Mouse (Mus musculus) hindbrain, embryonic 14.5 days (tissue): ENCODE data around the gene 6430571L13Rik. TPM values are rescaled to one million over a fixed set of nuclear protein-coding genes. Genes with fewer than 3 reads are reported as not detected.

Experiments used
- ATAC-seq: fragments of 200-750 bp; cut with Nextera tagmentation; 2 replicates; pipeline ENCODE4 v1.8.0; 2017; ENCODE audit warnings: moderate number of reproducible peaks, mild to moderate bottlenecking, moderate TSS enrichment, moderate library complexity; ENCODE audit not compliant: low FRiP score
- DNase-seq: peaks from one replicate; pipeline ENCODE4 v3.0.0-alpha.2; 2015; ENCODE audit warnings: low spot score
- H3K27ac ChIP-seq: fragments of 300-500 bp; sonication (generic); 2 replicates; pipeline ENCODE4 v1.5.1; 2014; ENCODE audit warnings: mild to moderate bottlenecking, moderate library complexity
- H3K27me3 ChIP-seq: fragments of 300-500 bp; sonication (generic); 2 replicates; pipeline ENCODE4 v1.6.1; 2014; ENCODE audit warnings: mild to moderate bottlenecking, low read length, mixed read lengths; ENCODE audit not compliant: control insufficient read depth, insufficient read depth
- H3K36me3 ChIP-seq: fragments of 300-500 bp; sonication (generic); replicated peaks from 2 replicates; pipeline ENCODE4 v1.6.1; 2014; ENCODE audit not compliant: control insufficient read depth, insufficient read depth
- H3K4me1 ChIP-seq: fragments of 300-500 bp; sonication (generic); replicated peaks from 2 replicates; pipeline ENCODE4 v1.6.1; 2014; ENCODE audit warnings: antibody characterized with exemption, low read length, mixed read lengths; ENCODE audit not compliant: control insufficient read depth, insufficient read depth
- H3K4me2 ChIP-seq: fragments of 300-500 bp; sonication (generic); replicated peaks from 2 replicates; pipeline ENCODE4 v1.6.1; 2014; ENCODE audit warnings: mild to moderate bottlenecking, moderate library complexity
- H3K4me3 ChIP-seq: fragments of 300-500 bp; sonication (generic); replicated peaks from 2 replicates; pipeline ENCODE4 v1.5.1; 2014; ENCODE audit warnings: mild to moderate bottlenecking, low read length
- H3K9ac ChIP-seq: fragments of 300-500 bp; sonication (generic); 2 replicates; pipeline ENCODE4 v1.6.1; 2014
- H3K9me3 ChIP-seq: fragments of 300-500 bp; sonication (generic); 2 replicates; pipeline ENCODE4 v1.6.1; 2016; ENCODE audit warnings: low read length; ENCODE audit not compliant: control insufficient read depth
- WGBS: fragments of 180-500 bp; shearing (Covaris S2); extraction: QIAGEN DNeasy Blood & Tissue Kit; methylation state at CpG from one replicate; pipeline ENCODE4 v1.1.7; 2014; 5-methylcytosine and 5-hydroxymethylcytosine counted together
- polyA plus RNA-seq: library from polyadenylated mRNA; unstranded; fragments of >200 nt; fragmentation: Nextera tagmentation; extraction: Ambion mirVana; gene quantifications from 2 replicates; pipeline ENCODE4 v1.2.1, GENCODE M21; 2014

Gene 6430571L13Rik
- polyA plus RNA-seq, 1 experiment from 2014 or later = 5.4 TPM

GRCm38 (mm10) chr9:107333686-107334085 lies 6.7 kb upstream of the 6430571L13Rik start:
- Histone ChIP-seq H3K27me3 (no peaks in the 10 kb centered on the region), H3K27ac (no peak overlapping the region), H3K36me3 (peaks cover 9% of the 10 kb centered on the region; the same call in 1 of the 2 replicates), H3K4me2 (no peak overlapping the region), H3K9ac (no peak overlapping the region), H3K9me3 (no peaks in the 10 kb centered on the region), H3K4me1 (peaks cover 9% of the 10 kb centered on the region), H3K4me3 (no peak overlapping the region)
- WGBS = 53% methylated on average over 2 of the region's 2 CpGs
- DNase-seq = no peak
- no peak for ATAC-seq

- Histone ChIP-seq H3K9me3 (no peaks in the 10 kb centered on the region), H3K27ac (no peak overlapping the region), H3K27me3 (no peaks in the 10 kb centered on the region), H3K4me2 (no peak overlapping the region), H3K36me3 (peaks cover 9% of the 10 kb centered on the region; the same call in 1 of the 2 replicates), H3K9ac (no peak overlapping the region), H3K4me1 (peaks cover 15% of the 10 kb centered on the region), H3K4me3 (no peak overlapping the region)
- 89% methylated on average over 6 of the region's 6 CpGs for WGBS
- ATAC-seq (no peak), DNase-seq (no peak)
Observed at GRCm38 (mm10) chr9:107334356-107334755, 6.0 kb upstream of the 6430571L13Rik start.

GRCm38 (mm10) chr9:107335046-107335445 lies 5.4 kb upstream of the 6430571L13Rik start:
- 91% methylated on average over 5 of the region's 5 CpGs for WGBS
- H3K9me3 ChIP-seq = no peaks in the 10 kb centered on the region
- H3K9ac ChIP-seq = no peak overlapping the region
- peaks cover 22% of the 10 kb centered on the region for H3K4me1 ChIP-seq
- no peak overlapping the region for H3K27ac ChIP-seq
- peaks cover 9% of the 10 kb centered on the region; the same call in 1 of the 2 replicates for H3K36me3 ChIP-seq
- no peak for DNase-seq
- H3K4me2 ChIP-seq = no peak overlapping the region
- no peak for ATAC-seq
- no peak overlapping the region for H3K4me3 ChIP-seq
- no peaks in the 10 kb centered on the region for H3K27me3 ChIP-seq

GRCm38 (mm10) chr9:107335909-107336308 lies 4.5 kb upstream of the 6430571L13Rik start:
- WGBS = 13% methylated on average over 5 of the region's 5 CpGs
- Histone ChIP-seq H3K4me1 (peaks cover 24% of the 10 kb centered on the region), H3K27ac (no peak overlapping the region), H3K4me3 (no peak overlapping the region), H3K27me3 (no peaks in the 10 kb centered on the region), H3K9me3 (no peaks in the 10 kb centered on the region), H3K4me2 (no peak overlapping the region), H3K9ac (no peak overlapping the region), H3K36me3 (0 out of 2 replicates have a peak, but pooled peaks cover 9% of the 10 kb centered on the region)
- ATAC-seq (no peak), DNase-seq (peak; percentile 67)

GRCm38 (mm10) chr9:107336386-107336785 lies 4.0 kb upstream of the 6430571L13Rik start:
- Histone ChIP-seq H3K9me3 (no peaks in the 10 kb centered on the region), H3K4me2 (no peak overlapping the region), H3K4me1 (peaks cover 29% of the 10 kb centered on the region), H3K4me3 (no peak overlapping the region), H3K27ac (no peak overlapping the region), H3K27me3 (no peaks in the 10 kb centered on the region), H3K36me3 (0 out of 2 replicates have a peak, but pooled peaks cover 9% of the 10 kb centered on the region), H3K9ac (no peak overlapping the region)
- 90% methylated on average over 6 of the region's 6 CpGs for WGBS
- no peak for ATAC-seq
- DNase-seq = no peak

GRCm38 (mm10) chr9:107338172-107338883 lies 2.1 kb upstream of the 6430571L13Rik start, which contains the start of gene Hemk1:
Gene Hemk1, minus strand, starts transcription at chr9:107338350.
- H3K4me2 ChIP-seq = peak within 1 kb of the TSS; percentile 86
- H3K4me3 ChIP-seq = peak within 1 kb of the TSS; percentile 54
- no peaks in the 10 kb centered on the region for H3K9me3 ChIP-seq
- H3K27ac ChIP-seq = peak within 1 kb of the TSS; percentile 50
- H3K36me3 ChIP-seq = no peaks in the 10 kb centered on the region
- 4% methylated on average over 30 of the region's 30 CpGs for WGBS
- H3K4me1 ChIP-seq = peaks cover 30% of the 10 kb centered on the region
- H3K9ac ChIP-seq = peak within 1 kb of the TSS; percentile 80
- peak; percentile 84 for ATAC-seq
- no peaks in the 10 kb centered on the region for H3K27me3 ChIP-seq
- peak; percentile 85 for DNase-seq

- H3K4me1 ChIP-seq = peaks cover 30% of the 10 kb centered on the region
- H3K27ac ChIP-seq = no peak overlapping the region
- ATAC-seq (no peak), DNase-seq (no peak)
- peak overlapping the region; percentile 58 for H3K4me2 ChIP-seq
- H3K9me3 ChIP-seq = no peaks in the 10 kb centered on the region
- peak overlapping the region; percentile 66 for H3K9ac ChIP-seq
- 52% methylated on average over 12 of the region's 12 CpGs for WGBS
- H3K36me3 ChIP-seq = no peaks in the 10 kb centered on the region
- no peaks in the 10 kb centered on the region for H3K27me3 ChIP-seq
- H3K4me3 ChIP-seq = peak overlapping the region; percentile 52
Observed at GRCm38 (mm10) chr9:107340911-107341645, 676 bp downstream of the 6430571L13Rik start.

GRCm38 (mm10) chr9:107342201-107342709 lies 1.9 kb downstream of the 6430571L13Rik start:
- 92% methylated on average over 11 of the region's 11 CpGs for WGBS
- Histone ChIP-seq H3K9me3 (no peaks in the 10 kb centered on the region), H3K9ac (no peak overlapping the region), H3K27ac (no peak overlapping the region), H3K4me3 (no peak overlapping the region), H3K4me1 (peaks cover 30% of the 10 kb centered on the region), H3K4me2 (no peak overlapping the region), H3K27me3 (no peaks in the 10 kb centered on the region), H3K36me3 (0 out of 2 replicates have a peak, but pooled peaks cover 6% of the 10 kb centered on the region)
- DNase-seq (no peak), ATAC-seq (no peak)
